Mouse (Mus musculus) naive thymus-derived CD4-positive, alpha-beta T cell, adult 2 months (primary cell): ENCODE data around the gene Ptgdr2.

Experiments used
- DNase-seq: peaks from one replicate; pipeline ENCODE4 v3.0.0-alpha.2; 2011; ENCODE audit warnings: low read depth

Ptgdr2 gene

GRCm38 (mm10) chr19:10976318-10976717 lies 39.4 kb downstream of the Ptgdr2 start:
- DNase-seq: peak; percentile 51

GRCm38 (mm10) chr19:10979184-10980168 lies 42.5 kb downstream of the Ptgdr2 start:
- DNase-seq: peak; percentile 92

GRCm38 (mm10) chr19:10980210-10980609 lies 43.2 kb downstream of the Ptgdr2 start:
- peak; percentile 35 for DNase-seq

- no peak for DNase-seq
Measured at GRCm38 (mm10) chr19:10983146-10983545, 46.2 kb downstream of the Ptgdr2 start.

- DNase-seq: no peak
Measured at GRCm38 (mm10) chr19:10984551-10984950, 47.6 kb downstream of the Ptgdr2 start.

- DNase-seq: no peak
Measured at GRCm38 (mm10) chr19:10985889-10986288, 48.9 kb downstream of the Ptgdr2 start.

- no peak for DNase-seq
Measured at GRCm38 (mm10) chr19:10988563-10988962, 51.6 kb downstream of the Ptgdr2 start.

- no peak for DNase-seq
Measured at GRCm38 (mm10) chr19:10990751-10991150, 53.8 kb downstream of the Ptgdr2 start.

- DNase-seq: no peak
Measured at GRCm38 (mm10) chr19:10991911-10992310, 55.0 kb downstream of the Ptgdr2 start.
